Mouse (Mus musculus): ENCODE results near the gene Ubxn4.
"Not testable (repeated sequence)": the region's sequence is repeated elsewhere in the genome, so short reads cannot be mapped to it uniquely, and the experiment has no call there.

Gene Ubxn4

DNA sequence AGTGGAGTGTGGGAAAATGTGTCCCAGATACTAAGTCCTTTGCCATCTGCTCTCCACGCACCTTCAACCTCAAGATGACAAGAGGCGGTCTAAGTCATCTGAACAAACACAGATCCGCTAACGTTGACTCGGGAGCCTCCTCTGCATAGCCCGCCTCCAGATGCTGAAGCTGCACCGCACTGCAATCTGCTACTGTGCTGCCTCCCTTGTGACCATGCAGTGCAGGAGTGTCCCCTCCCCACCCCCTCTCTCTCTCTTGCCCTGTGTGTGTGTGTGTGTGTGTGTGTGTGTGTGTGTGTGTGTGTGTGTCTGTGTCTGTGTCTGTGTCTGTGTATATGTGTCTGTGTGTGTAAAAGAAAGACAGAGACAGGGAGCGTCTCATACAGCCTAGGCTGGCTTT, 51.5 kb downstream of the Ubxn4 start:
- in situ Hi-C loops (cut with MboI; ENCODE audit: low pct_unique_long_range_greater_than_20kb in 1 of 2, low sequenced_read_pairs in 2 of 2, unreplicated experiment in 1 of 2): loop anchor here (25.0 kb wide), 2 partner anchors 517 to 542 kb away; no protein-coding TSS in a partner anchor

DNA sequence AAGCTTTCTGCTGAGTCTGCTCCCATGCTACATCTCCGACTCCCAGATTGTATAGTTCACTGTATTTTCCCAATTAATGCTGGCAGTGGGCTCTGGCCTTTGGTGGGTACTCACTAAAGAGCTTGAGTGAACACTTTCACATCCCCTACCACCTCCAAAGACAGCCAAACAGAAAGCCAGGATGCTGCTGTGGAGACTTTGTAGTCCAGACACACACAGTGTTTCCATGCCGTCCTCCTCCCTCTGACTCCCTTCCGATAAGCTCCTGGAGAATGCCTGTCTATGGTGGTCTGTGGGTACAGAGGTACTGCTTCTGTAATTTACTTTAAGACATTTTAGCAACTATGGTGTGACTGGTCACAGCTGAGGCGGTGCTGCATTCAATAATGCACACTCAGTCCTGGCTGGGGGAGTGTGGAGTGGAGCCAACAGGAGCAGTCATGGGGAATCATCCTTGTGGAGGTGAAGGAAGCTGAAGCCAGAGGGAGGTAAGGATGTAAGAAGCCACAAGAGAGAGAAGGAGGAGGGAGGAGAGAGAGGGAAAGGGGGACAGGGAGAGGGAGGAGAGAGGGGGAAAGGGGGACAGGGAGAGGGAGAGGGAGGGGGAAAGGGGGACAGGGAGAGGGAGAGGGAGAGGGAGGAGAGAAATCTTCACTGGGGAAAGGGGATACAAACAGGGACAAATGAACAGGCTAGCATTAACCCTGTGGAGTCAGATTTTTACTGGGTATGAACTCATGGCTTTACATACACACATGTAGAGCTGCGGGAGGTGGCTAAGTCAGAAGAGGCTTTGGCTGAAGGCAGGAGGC, 52.2 kb downstream of the Ubxn4 start:
- in situ Hi-C loops (cut with MboI; ENCODE audit: low pct_unique_long_range_greater_than_20kb in 1 of 2, low sequenced_read_pairs in 2 of 2, unreplicated experiment in 1 of 2): loop anchor here (25.0 kb wide), 2 partner anchors 516 to 541 kb away; no protein-coding TSS in a partner anchor

DNA sequence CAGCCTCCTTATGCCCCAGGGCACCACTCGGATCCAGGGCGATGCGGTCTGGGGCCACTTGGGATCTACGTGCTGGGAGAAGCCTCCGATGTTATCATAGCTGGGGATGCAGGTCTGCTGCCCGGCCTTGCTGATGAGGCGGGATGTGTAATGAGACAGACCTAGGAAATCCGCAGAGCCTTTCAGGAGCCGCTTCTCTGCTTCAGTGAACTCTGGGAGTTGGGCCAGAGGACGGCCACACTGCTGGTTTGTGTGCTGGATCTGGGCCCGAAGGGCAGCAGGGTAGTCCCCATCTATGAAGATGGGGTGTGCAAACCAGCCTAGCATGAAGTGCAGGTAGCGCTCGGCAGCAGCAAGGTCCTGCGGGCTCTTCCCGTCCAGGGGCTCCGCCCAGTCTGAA, 60.1 kb downstream of the Ubxn4 start:
- in situ Hi-C loops (cut with MboI; ENCODE audit: low pct_unique_long_range_greater_than_20kb in 1 of 2, low sequenced_read_pairs in 2 of 2, unreplicated experiment in 1 of 2): no loop called here

DNA sequence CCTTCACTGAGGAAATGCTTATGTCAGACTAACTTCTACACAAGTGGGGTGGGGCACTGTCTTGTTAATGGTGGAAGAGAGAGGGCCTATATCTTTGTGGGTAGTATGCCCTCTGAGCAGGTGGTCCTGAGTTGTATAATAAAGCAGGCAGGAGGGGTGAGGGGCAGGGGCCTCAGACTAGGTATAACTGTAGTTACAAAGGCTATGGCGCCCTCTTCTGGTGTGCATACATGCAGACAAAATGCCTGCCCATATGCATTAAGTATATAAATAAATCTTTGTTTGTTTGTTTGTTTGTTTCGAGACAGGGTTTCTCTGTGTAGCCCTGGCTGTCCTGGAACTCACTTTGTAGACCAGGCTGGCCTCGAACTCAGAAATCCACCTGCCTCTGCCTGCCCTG, 65.3 kb downstream of the Ubxn4 start:
- in situ Hi-C loops (cut with MboI; ENCODE audit: low pct_unique_long_range_greater_than_20kb in 1 of 2, low sequenced_read_pairs in 2 of 2, unreplicated experiment in 1 of 2): no loop called here

DNA sequence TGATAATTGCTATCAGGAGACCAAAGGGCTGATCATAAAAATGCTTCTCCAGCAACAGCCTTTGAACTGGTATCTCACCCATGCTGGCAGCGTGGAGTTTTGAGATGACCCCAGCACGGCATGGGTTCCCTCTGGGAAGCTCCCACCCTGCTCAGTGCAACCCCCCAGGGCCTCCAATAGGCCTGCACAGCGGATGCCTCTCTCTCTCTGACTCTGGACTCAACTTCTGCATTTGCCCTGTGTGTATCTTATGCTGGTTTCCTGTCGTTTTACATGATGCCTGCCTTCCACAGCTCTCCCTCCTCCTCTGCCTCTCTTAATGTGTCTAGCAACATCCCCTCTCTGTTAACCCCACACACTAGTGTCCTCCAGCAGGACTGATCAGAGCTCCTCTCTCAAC, 70.9 kb downstream of the Ubxn4 start:
- in situ Hi-C loops (cut with MboI; ENCODE audit: low pct_unique_long_range_greater_than_20kb in 1 of 2, low sequenced_read_pairs in 2 of 2, unreplicated experiment in 1 of 2): no loop called here

DNA sequence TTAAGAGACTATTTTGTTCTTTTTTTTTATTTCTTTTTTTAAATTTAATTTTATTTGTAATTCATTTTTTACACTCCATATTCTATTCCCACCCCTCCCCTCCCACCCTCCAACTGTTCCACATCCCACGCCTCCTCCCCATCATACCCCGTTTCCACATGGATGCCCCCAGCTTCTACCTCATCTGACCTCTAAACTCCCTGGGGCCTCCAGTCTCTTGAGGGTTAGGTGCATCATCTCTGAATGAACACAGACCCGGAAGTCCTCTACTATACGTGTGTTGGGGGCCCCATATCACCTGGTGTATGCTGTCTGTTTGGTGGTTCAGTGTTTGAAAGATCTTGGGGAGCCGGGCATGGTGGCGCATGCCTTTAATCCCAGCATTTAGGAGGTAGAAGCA, 75.5 kb downstream of the Ubxn4 start:
- in situ Hi-C loops (cut with MboI; ENCODE audit: low pct_unique_long_range_greater_than_20kb in 1 of 2, low sequenced_read_pairs in 2 of 2, unreplicated experiment in 1 of 2): not testable (repeated sequence)

DNA sequence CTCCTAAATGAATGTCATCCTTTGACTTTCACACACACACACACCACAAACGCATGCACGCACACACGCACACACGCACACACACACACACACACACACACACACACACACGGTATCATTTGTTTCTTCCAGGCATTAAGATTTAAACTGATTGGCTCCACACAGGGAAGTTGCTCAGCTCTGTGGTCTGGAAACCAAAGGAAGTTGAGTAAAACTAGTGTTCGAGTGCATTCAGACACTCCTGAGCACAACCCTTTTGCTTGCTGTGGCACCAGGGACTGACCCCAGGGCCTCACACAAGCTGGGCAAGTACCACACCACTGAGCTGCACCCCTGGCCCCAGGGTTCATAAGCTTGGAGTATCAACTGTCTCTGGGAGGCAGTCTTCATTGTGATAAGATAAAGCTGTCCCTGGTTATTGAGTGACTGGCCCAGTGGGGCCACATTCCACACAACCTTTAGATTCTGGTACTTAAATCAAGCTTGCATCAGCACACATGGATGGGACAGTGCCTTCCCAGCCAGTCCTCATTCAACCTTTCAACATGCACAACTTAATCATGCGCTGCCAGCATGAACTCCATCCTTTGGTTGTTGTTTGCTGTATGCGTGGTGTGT, 79.4 kb downstream of the Ubxn4 start:
- in situ Hi-C loops (cut with MboI; ENCODE audit: low pct_unique_long_range_greater_than_20kb in 1 of 2, low sequenced_read_pairs in 2 of 2, unreplicated experiment in 1 of 2): no loop called here

DNA sequence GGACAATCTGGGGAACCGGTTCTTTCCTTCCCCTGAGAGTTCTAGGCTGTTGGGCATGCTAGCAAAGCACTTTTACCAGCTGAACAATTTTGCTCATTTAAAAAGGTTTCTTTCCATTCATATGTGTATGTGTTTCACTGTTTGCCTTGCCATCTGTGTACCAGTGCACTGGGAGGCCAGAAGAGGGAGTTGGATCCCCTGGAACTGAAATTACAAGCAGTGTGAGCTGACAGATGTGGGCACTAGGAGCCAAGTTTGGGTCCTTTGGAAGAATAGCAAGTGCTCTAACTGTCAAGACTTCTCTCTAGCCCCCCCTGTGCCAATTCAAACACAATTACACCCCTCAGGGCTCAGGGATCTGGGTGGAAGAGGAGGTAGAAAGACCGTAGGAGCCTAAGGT, 81.0 kb downstream of the Ubxn4 start:
- in situ Hi-C loops (cut with MboI; ENCODE audit: low pct_unique_long_range_greater_than_20kb in 1 of 2, low sequenced_read_pairs in 2 of 2, unreplicated experiment in 1 of 2): no loop called here

DNA sequence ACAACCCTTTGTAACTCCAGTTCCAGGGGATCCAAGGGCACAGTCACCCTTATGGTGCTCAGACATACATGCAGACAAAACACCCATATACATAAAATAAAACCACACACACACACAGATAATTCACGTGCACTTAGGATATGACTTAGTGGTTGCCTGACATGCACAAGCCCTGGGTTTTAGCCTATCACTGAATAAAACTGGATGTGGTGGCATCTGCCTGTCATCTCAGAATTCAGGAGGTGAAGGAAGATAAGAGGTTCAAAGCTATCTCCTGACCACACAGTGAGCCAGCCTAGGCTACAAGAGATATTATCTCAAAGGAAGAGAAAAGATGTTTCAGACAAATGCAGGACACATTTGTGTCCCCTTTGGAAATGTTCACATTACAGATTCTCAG, 83.4 kb downstream of the Ubxn4 start:
- in situ Hi-C loops (cut with MboI; ENCODE audit: low pct_unique_long_range_greater_than_20kb in 1 of 2, low sequenced_read_pairs in 2 of 2, unreplicated experiment in 1 of 2): no loop called here

DNA sequence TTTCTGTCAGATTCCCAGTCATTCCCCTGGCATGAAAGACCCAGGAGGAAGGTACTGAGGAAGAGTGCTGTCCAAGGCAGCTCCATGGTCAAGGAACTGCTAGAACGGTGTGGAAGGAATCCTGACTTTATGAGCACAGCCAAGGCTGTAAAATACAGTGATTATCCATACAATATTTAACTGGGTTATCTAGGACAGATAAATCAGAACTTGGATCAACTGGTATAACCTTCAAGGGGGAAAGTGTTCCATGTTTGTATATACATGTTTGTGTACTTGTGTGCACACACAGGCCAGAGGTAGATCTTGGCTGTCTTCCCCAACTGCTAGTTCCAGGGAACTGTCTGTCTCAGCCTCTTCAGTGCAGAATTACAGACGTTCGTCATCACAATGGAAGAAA, 84.5 kb downstream of the Ubxn4 start, which contains the start of gene Lct:
Lct (minus strand) TSS at position 101 of the 400 bp plus-strand sequence.
- in situ Hi-C loops (cut with MboI; ENCODE audit: low pct_unique_long_range_greater_than_20kb in 1 of 2, low sequenced_read_pairs in 2 of 2, unreplicated experiment in 1 of 2): no loop called here

Data from mouse embryonic stem cell (cell line).